Mouse (Mus musculus) embryonic facial prominence, embryonic 15.5 days (tissue): ENCODE measurements around the gene Calm3. TPM values are rescaled to one million over a fixed set of nuclear protein-coding genes. Genes with fewer than 3 reads are reported as not detected.
A peak's percentile ranks its signal among the peaks of the same experiment; 100 is the strongest.

Source experiments
- ATAC-seq: fragments of 200-750 bp; cut with Nextera tagmentation; 2 replicates; pipeline ENCODE4 v1.8.0; 2017; ENCODE audit warnings: low read depth, moderate TSS enrichment; ENCODE audit not compliant: insufficient number of reproducible peaks, low FRiP score, low TSS enrichment
- H3K27ac ChIP-seq: fragments of 300-500 bp; sonication (generic); replicated peaks from 2 replicates; pipeline ENCODE4 v1.5.1; 2015; ENCODE audit warnings: mild to moderate bottlenecking, inconsistent platforms
- H3K27me3 ChIP-seq: fragments of 300-500 bp; sonication (generic); 2 replicates; pipeline ENCODE4 v1.6.1; 2015; ENCODE audit warnings: inconsistent platforms
- H3K36me3 ChIP-seq: fragments of 300-500 bp; sonication (generic); 2 replicates; pipeline ENCODE4 v1.6.1; 2015; ENCODE audit warnings: mild to moderate bottlenecking, inconsistent platforms
- H3K4me1 ChIP-seq: fragments of 300-500 bp; sonication (generic); 2 replicates; pipeline ENCODE4 v1.6.1; 2015; ENCODE audit warnings: inconsistent platforms
- H3K4me2 ChIP-seq: fragments of 300-500 bp; sonication (generic); replicated peaks from 2 replicates; pipeline ENCODE4 v1.6.1; 2015; ENCODE audit warnings: mild to moderate bottlenecking, inconsistent platforms
- H3K4me3 ChIP-seq: fragments of 300-500 bp; sonication (generic); replicated peaks from 2 replicates; pipeline ENCODE4 v1.5.1; 2015; ENCODE audit warnings: mild to moderate bottlenecking, inconsistent platforms
- H3K9ac ChIP-seq: fragments of 300-500 bp; sonication (generic); 2 replicates; pipeline ENCODE4 v1.6.1; 2015; ENCODE audit warnings: inconsistent platforms
- H3K9me3 ChIP-seq: fragments of 300-500 bp; sonication (generic); replicated peaks from 2 replicates; pipeline ENCODE4 v1.6.1; 2016; ENCODE audit warnings: inconsistent platforms
- WGBS: fragments of 180-500 bp; shearing (Covaris S2); methylation state at CpG from one replicate; pipeline ENCODE4 v1.1.7; 2015; 5-methylcytosine and 5-hydroxymethylcytosine counted together
- polyA plus RNA-seq: library from polyadenylated mRNA; unstranded; fragments of >200 nt; fragmentation: Nextera tagmentation; extraction: Ambion mirVana; gene quantifications from 2 replicates; pipeline ENCODE4 v1.2.1, GENCODE M21; 2015

The Calm3 gene
- polyA plus RNA-seq, 1 experiment from 2014 or later: 138 TPM

GRCm38 (mm10) chr7:16938117-16938791 lies 14.3 kb upstream of the Calm3 start:
- H3K9me3 ChIP-seq: no peaks in the 10 kb centered on the region
- no peaks in the 10 kb centered on the region for H3K36me3 ChIP-seq
- H3K4me3 ChIP-seq: no peak overlapping the region
- ATAC-seq: no peak
- 66% methylated on average over 17 of the region's 17 CpGs for WGBS
- no peaks in the 10 kb centered on the region for H3K27me3 ChIP-seq
- H3K27ac ChIP-seq: no peak overlapping the region
- H3K4me2 ChIP-seq: no peak overlapping the region
- no peak overlapping the region for H3K9ac ChIP-seq
- H3K4me1 ChIP-seq: peaks cover 15% of the 10 kb centered on the region

GRCm38 (mm10) chr7:16937312-16937711 lies 13.4 kb upstream of the Calm3 start:
- H3K4me2 ChIP-seq: no peak overlapping the region
- H3K4me3 ChIP-seq: no peak overlapping the region
- no peak for ATAC-seq
- H3K9me3 ChIP-seq: no peaks in the 10 kb centered on the region
- H3K9ac ChIP-seq: no peak overlapping the region
- H3K27ac ChIP-seq: no peak overlapping the region
- H3K36me3 ChIP-seq: no peaks in the 10 kb centered on the region
- no peaks in the 10 kb centered on the region for H3K27me3 ChIP-seq
- WGBS: 47% methylated on average over 4 of the region's 4 CpGs
- H3K4me1 ChIP-seq: peaks cover 16% of the 10 kb centered on the region

- 0 out of 2 replicates have a peak, but pooled peaks cover 3% of the 10 kb centered on the region for H3K4me1 ChIP-seq
- no peaks in the 10 kb centered on the region for H3K36me3 ChIP-seq
- ATAC-seq: 0 out of 2 replicates have a peak, but pooled peaks have one; percentile 40
- H3K27ac ChIP-seq: no peak overlapping the region
- no peaks in the 10 kb centered on the region for H3K27me3 ChIP-seq
- WGBS: 41% methylated on average over 14 of the region's 14 CpGs
- no peaks in the 10 kb centered on the region for H3K9me3 ChIP-seq
- H3K4me2 ChIP-seq: no peak overlapping the region
- no peak overlapping the region for H3K4me3 ChIP-seq
- H3K9ac ChIP-seq: no peak overlapping the region
Observed at GRCm38 (mm10) chr7:16932704-16933577, 9.0 kb upstream of the Calm3 start.

- H3K4me2 ChIP-seq: no peak overlapping the region
- H3K4me1 ChIP-seq: 0 out of 2 replicates have a peak, but pooled peaks cover 3% of the 10 kb centered on the region
- H3K36me3 ChIP-seq: no peaks in the 10 kb centered on the region
- H3K27me3 ChIP-seq: no peaks in the 10 kb centered on the region
- no peak overlapping the region for H3K9ac ChIP-seq
- H3K9me3 ChIP-seq: no peaks in the 10 kb centered on the region
- no peak overlapping the region for H3K27ac ChIP-seq
- 16% methylated on average over 14 of the region's 14 CpGs for WGBS
- no peak overlapping the region for H3K4me3 ChIP-seq
- no peak for ATAC-seq
Observed at GRCm38 (mm10) chr7:16931968-16932627, 8.2 kb upstream of the Calm3 start.

- Histone ChIP-seq H3K4me1 (0 out of 2 replicates have a peak, but pooled peaks cover 3% of the 10 kb centered on the region), H3K4me2 (no peak overlapping the region), H3K27me3 (no peaks in the 10 kb centered on the region), H3K9me3 (no peaks in the 10 kb centered on the region), H3K9ac (no peak overlapping the region), H3K36me3 (no peaks in the 10 kb centered on the region), H3K4me3 (no peak overlapping the region), H3K27ac (no peak overlapping the region)
- 11% methylated on average over 1 of the region's 1 CpGs for WGBS
- no peak for ATAC-seq
Observed at GRCm38 (mm10) chr7:16930850-16931249, 6.9 kb upstream of the Calm3 start.

GRCm38 (mm10) chr7:16928341-16928740 lies 4.4 kb upstream of the Calm3 start:
- Histone ChIP-seq H3K9ac (no peak overlapping the region), H3K27ac (no peak overlapping the region), H3K9me3 (no peaks in the 10 kb centered on the region), H3K4me1 (0 out of 2 replicates have a peak, but pooled peaks cover 3% of the 10 kb centered on the region), H3K4me2 (no peak overlapping the region), H3K36me3 (no peaks in the 10 kb centered on the region), H3K27me3 (no peaks in the 10 kb centered on the region), H3K4me3 (no peak overlapping the region)
- 53% methylated on average over 2 of the region's 2 CpGs for WGBS
- no peak for ATAC-seq

GRCm38 (mm10) chr7:16923283-16924036 lies 454 bp downstream of the Calm3 start:
- Histone ChIP-seq H3K9ac (peak overlapping the region; percentile 98), H3K36me3 (peaks cover 7% of the 10 kb centered on the region), H3K27me3 (no peaks in the 10 kb centered on the region), H3K9me3 (no peaks in the 10 kb centered on the region), H3K27ac (peak overlapping the region; percentile 98), H3K4me3 (peak overlapping the region; percentile 97), H3K4me1 (peaks cover 45% of the 10 kb centered on the region), H3K4me2 (peak overlapping the region; percentile 67)
- under 1% methylated on average over 56 of the region's 57 CpGs for WGBS
- ATAC-seq: no peak

GRCm38 (mm10) chr7:16922360-16922973 lies 1.4 kb downstream of the Calm3 start:
- Histone ChIP-seq H3K27me3 (no peaks in the 10 kb centered on the region), H3K4me2 (peak overlapping the region; percentile 67), H3K9me3 (no peaks in the 10 kb centered on the region), H3K9ac (peak overlapping the region; percentile 98), H3K27ac (peak overlapping the region; percentile 87), H3K36me3 (peaks cover 17% of the 10 kb centered on the region), H3K4me3 (peak overlapping the region; percentile 97), H3K4me1 (peaks cover 52% of the 10 kb centered on the region)
- WGBS: 36% methylated on average over 10 of the region's 10 CpGs
- no peak for ATAC-seq

- Histone ChIP-seq H3K9ac (peak overlapping the region; percentile 18; the same call in 1 of the 2 replicates), H3K4me2 (peak overlapping the region; percentile 67), H3K4me3 (peak overlapping the region; percentile 97), H3K27ac (peak overlapping the region; percentile 87), H3K9me3 (no peaks in the 10 kb centered on the region), H3K4me1 (peaks cover 52% of the 10 kb centered on the region), H3K36me3 (peaks cover 22% of the 10 kb centered on the region), H3K27me3 (no peaks in the 10 kb centered on the region)
- WGBS: 14% methylated on average over 6 of the region's 6 CpGs
- no peak for ATAC-seq
Observed at GRCm38 (mm10) chr7:16921881-16922335, 2.0 kb downstream of the Calm3 start.
